Mouse (Mus musculus): ENCODE results near the gene Pitpna.
"Not testable (repeated sequence)": the region's sequence is repeated elsewhere in the genome, so short reads cannot be mapped to it uniquely, and the experiment has no call there.

The Pitpna gene

GRCm38 (mm10) chr11:75588285-75588941 is 516 bp downstream of the Pitpna start:
- DNase-seq (ENCODE audit: low read depth, low spot score) = no peak

GRCm38 (mm10) chr11:75592612-75593011 is 4.7 kb downstream of the Pitpna start:
- peak; percentile 54 for DNase-seq (ENCODE audit: low read depth, low spot score)

- DNase-seq (ENCODE audit: low read depth, low spot score) = no peak
Observed at GRCm38 (mm10) chr11:75594431-75594830, 6.5 kb downstream of the Pitpna start.

GRCm38 (mm10) chr11:75595404-75595803 is 7.5 kb downstream of the Pitpna start:
- DNase-seq (ENCODE audit: low read depth, low spot score) = no peak

GRCm38 (mm10) chr11:75595816-75596215 is 7.9 kb downstream of the Pitpna start:
- DNase-seq (ENCODE audit: low read depth, low spot score) = peak; percentile 85

GRCm38 (mm10) chr11:75596726-75597255 is 8.9 kb downstream of the Pitpna start:
- peak; percentile 69 for DNase-seq (ENCODE audit: low read depth, low spot score)

GRCm38 (mm10) chr11:75598004-75598403 is 10.1 kb downstream of the Pitpna start:
- DNase-seq (ENCODE audit: low read depth, low spot score) = no peak

GRCm38 (mm10) chr11:75599802-75600201 is 11.9 kb downstream of the Pitpna start:
- not testable (repeated sequence) for DNase-seq (ENCODE audit: low read depth, low spot score)

GRCm38 (mm10) chr11:75604826-75605225 is 16.9 kb downstream of the Pitpna start:
- DNase-seq (ENCODE audit: low read depth, low spot score) = no peak

- DNase-seq (ENCODE audit: low read depth, low spot score) = no peak
Observed at GRCm38 (mm10) chr11:75605318-75605717, 17.4 kb downstream of the Pitpna start.

GRCm38 (mm10) chr11:75608776-75609175 is 20.9 kb downstream of the Pitpna start:
- DNase-seq (ENCODE audit: low read depth, low spot score) = no peak

GRCm38 (mm10) chr11:75610021-75610420 is 22.1 kb downstream of the Pitpna start:
- no peak for DNase-seq (ENCODE audit: low read depth, low spot score)

- no peak for DNase-seq (ENCODE audit: low read depth, low spot score)
Observed at GRCm38 (mm10) chr11:75614769-75615168, 26.9 kb downstream of the Pitpna start.

GRCm38 (mm10) chr11:75615556-75615955 is 27.7 kb downstream of the Pitpna start:
- DNase-seq (ENCODE audit: low read depth, low spot score) = no peak

- DNase-seq (ENCODE audit: low read depth, low spot score) = no peak
Observed at GRCm38 (mm10) chr11:75619133-75619532, 31.2 kb downstream of the Pitpna start.

GRCm38 (mm10) chr11:75620136-75620780 is 32.4 kb downstream of the Pitpna start:
- peak; percentile 95 for DNase-seq (ENCODE audit: low read depth, low spot score)

GRCm38 (mm10) chr11:75621426-75621825 is 33.5 kb downstream of the Pitpna start:
- DNase-seq (ENCODE audit: low read depth, low spot score) = no peak

- DNase-seq (ENCODE audit: low read depth, low spot score) = no peak
Observed at GRCm38 (mm10) chr11:75622588-75623329, 34.9 kb downstream of the Pitpna start.

- DNase-seq (ENCODE audit: low read depth, low spot score) = no peak
Observed at GRCm38 (mm10) chr11:75624102-75624554, 36.2 kb downstream of the Pitpna start.

- DNase-seq (ENCODE audit: low read depth, low spot score) = no peak
Observed at GRCm38 (mm10) chr11:75625820-75626219, 37.9 kb downstream of the Pitpna start.

- no peak for DNase-seq (ENCODE audit: low read depth, low spot score)
Observed at GRCm38 (mm10) chr11:75630098-75630497, 42.2 kb downstream of the Pitpna start.

- peak; percentile 96 for DNase-seq (ENCODE audit: low read depth, low spot score)
Observed at GRCm38 (mm10) chr11:75630645-75631229, 42.8 kb downstream of the Pitpna start, which contains the start of gene Inpp5k. Gene Inpp5k (plus strand): TSS chr11:75630988.
